Mouse (Mus musculus): ENCODE results near the gene Cdc7. TPM values are rescaled to one million over a fixed set of nuclear protein-coding genes. Genes with fewer than 3 reads are reported as not detected.
"Not testable (repeated sequence)": the region's sequence is repeated elsewhere in the genome, so short reads cannot be mapped to it uniquely, and the experiment has no call there.

Gene Cdc7
- 1.3 and 2.2 TPM in 2 replicates for polyA plus RNA-seq (2012; rRNA removed)

DNA sequence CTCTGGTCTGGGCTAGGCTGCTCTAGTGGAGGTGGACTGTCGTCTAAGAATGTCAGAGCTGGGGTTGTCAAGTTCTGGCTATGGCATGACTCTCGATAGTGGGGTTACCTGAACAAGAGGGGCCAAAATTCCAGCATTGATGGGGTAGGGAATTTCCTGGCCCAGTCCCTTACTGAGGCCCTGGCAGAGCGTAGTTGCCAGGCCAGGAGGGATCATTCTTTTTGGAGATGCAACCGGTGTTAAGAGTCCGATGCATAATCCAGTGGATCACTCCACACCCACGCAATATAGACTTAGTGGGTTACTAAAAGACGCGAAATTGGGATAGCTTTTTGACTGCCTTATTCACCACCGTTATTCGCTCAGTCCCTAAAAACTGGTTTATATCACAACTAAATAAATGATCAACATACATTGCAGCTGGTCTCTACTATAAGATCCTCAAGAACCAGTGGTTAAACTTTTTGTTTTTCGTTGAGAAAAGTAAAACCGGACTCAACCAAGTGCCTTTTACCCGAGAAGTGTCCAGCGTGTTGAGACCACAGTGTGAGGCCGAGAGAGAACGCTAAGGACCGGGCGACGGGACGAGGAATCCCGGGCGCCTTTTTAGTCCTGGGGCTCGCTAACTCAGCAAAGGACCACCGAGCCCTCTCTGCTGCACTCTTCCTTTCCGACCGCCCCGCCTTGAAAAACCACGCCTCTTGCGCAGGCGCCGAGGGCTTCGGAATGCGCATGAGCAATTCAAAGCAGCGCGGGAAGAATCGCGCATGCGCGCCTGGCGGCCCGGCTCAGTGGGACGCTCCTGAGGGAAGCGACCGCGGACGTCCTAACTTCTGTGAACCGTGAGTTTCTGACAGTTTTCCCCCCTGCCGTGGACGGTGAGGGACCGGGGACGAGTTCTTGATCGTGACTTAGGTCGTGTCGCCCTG is at the start of gene Cdc7:
Gene Cdc7 (plus strand): TSS at position 739 of the 929 bp plus-strand sequence.
- DNase-seq (ENCODE audit: low read depth), result no peak

- DNase-seq (ENCODE audit: low read depth), result no peak
Observed at GRCm38 (mm10) chr5:106919315-106919714, 44.8 kb upstream of the Cdc7 start.

DNA sequence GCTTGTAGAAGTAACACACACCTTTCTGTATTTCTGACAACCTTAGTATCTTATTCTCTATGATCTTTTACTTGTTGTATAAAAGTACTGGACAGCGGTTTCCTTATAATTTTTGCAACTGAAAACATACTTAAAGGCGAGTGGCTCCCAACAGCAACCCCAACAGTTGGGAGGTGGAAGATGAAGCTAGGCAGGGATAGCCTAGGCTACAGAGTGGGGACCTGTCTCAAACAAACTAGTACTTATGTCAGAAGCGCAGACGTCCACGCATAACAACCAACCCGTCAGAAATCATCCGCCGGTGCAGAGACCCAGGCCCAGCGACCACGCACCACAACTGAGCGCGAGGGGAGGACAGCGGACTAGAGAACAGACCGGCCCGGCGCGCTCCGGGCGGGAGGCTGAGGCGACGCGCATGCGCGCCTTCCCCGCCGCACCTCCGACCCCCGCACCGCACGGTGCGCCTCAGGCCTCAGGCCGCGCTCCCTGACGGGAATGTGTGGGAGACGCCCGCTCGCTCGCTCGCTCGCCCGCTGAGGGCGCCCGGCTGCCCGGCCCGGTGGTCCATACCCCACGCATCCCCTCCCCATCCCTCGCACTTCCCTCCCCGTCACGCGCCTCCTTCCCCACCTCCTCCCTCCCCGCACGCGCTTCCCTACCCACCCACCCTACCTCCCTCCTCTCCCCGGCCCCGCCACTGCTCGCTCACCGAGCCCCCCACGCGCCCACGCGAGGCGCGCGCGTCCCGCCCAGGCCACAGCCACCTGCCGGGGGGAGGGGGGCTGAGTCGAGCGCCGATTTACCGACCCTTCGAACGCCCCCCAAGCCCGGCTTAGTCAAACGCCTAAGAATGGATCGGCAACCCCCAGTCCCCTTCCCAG is 38.4 kb upstream of the Cdc7 start, which contains the start of gene Hfm1:
Gene Hfm1 (minus strand): TSS at position 834 of the 881 bp plus-strand sequence.
- no peak for DNase-seq (ENCODE audit: low read depth)

- DNase-seq (ENCODE audit: low read depth), result no peak
Observed at GRCm38 (mm10) chr5:106926369-106926686, 37.8 kb upstream of the Cdc7 start.

DNA sequence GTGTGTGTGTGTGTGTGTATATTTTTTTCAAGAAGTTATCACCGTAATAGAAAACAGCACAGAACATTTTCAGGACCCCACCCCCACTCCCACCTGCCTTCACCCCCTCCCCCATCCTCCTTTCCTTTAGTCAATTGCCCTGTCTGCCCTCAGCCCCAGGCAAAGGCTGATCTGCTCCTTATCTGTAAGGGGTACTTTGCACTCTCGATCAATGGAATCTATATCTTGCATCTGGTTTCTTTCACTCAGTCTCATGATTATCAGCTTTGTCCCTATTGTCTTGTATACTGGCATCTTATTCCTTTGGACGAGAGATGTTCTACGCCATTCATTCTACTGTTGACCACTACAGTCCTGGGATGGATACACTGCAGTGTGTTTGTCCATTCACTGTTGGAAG is 36.1 kb upstream of the Cdc7 start:
- no peak for DNase-seq (ENCODE audit: low read depth)

DNA sequence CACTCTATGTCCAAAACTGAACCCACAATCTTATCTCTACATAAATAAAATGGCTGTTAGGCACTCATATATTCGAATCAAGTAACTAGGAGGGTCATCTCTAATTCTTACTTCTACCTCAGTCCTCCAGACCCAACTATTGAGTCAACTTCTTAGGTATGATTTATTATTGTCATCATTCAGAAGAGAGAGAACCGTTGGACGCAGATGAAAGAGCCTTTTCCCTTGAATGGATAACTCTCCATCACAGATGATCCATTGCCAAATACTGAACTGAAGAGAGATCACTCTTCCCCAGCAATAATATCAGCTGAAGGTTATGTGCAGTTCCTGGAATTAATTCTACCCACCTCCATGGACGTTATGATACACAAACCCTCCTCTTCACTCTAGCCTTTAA is 17.8 kb upstream of the Cdc7 start:
- no peak for DNase-seq (ENCODE audit: low read depth)

- DNase-seq (ENCODE audit: low read depth), result no peak
Observed at GRCm38 (mm10) chr5:106948683-106949082, 15.4 kb upstream of the Cdc7 start.

DNA sequence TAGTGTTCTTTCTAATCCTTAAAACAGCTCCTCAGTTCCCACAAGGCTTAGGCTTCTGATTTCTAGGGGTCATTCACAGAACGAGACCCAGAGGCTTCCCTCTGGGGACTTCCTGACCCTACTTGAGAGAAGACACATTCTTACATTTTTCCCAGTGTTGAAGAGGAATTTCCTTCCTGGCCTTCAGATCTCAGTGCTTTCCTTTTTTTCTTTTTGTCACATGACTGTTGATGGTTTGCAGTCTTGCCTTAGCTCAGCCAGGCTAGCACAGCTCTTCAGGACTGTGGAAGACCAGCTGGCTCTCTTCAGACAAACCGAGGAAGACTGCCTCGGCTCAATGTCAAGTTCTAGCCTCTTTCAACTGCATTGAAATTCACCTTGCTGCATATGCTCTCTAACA is 7.7 kb upstream of the Cdc7 start:
- DNase-seq (ENCODE audit: low read depth), result no peak

GRCm38 (mm10) chr5:106959031-106959430 is 5.1 kb upstream of the Cdc7 start:
- no peak for DNase-seq (ENCODE audit: low read depth)

GRCm38 (mm10) chr5:106960451-106960850 is 3.7 kb upstream of the Cdc7 start:
- DNase-seq (ENCODE audit: low read depth), result no peak

DNA sequence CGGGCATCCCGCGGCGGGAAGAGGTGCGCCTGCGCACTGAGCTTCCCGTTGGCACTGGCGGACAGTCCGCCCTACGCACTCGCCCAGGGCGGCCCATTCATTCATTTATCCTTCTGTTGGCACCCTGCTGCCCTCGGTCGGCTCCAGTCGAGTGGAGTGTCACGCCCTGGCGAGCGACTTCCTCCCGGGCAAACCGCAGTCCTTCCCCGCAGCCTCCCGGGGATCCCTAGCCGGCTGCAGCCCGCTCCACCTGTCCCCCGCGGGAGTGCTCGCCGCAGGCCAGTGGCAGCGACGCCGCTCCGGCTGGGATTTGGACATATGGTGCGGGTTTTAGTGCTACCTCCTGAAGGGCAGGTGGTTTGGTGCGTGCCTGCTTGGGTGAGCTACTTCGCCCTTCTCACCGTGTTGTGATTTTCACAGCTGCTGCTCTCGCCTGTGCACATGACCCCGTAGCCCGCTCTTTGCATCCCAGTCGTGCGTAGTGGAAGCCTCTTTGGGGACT is 442 bp downstream of the Cdc7 start:
- DNase-seq (ENCODE audit: low read depth), result no peak

- no peak for DNase-seq (ENCODE audit: low read depth)
Observed at GRCm38 (mm10) chr5:106966443-106966842, 2.3 kb downstream of the Cdc7 start.

- DNase-seq (ENCODE audit: low read depth), result no peak
Observed at GRCm38 (mm10) chr5:106967578-106967977, 3.5 kb downstream of the Cdc7 start.

DNA sequence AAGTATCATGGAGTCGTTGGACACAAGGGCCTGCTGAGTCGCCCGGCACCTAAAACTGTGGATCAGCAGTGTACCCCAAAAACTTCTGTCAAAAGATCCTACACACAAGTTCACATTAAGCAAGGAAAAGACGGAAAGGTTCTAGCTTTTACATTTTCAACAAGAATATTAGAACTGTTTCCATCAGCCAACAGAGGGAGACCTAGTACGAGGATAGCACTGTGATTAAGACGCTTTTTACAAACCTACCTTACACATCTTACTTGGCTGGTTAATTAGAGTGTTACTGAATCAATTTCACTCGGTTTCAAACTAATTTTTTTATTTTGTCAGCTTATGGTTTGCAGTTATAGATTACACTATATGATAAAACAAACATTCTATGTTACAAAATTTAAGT is 9.8 kb downstream of the Cdc7 start:
- DNase-seq (ENCODE audit: low read depth), result no peak

DNA sequence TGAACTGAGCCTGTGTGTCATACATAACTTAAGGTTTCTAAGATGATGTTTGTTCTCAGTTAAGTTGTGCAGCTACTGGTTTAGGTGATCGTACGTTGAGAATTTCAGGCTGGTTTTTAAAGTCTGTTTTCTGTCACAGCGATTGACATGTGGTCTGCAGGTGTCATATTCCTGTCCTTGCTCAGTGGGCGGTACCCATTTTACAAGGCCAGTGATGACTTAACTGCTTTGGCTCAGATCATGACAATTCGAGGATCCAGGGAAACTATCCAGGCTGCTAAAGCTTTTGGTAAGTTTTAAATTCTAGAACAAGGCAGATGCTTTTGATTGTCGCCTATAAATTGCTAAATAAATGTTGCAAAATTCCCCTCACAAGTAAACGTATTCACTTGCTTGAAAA is 15.0 kb downstream of the Cdc7 start:
- no peak for DNase-seq (ENCODE audit: low read depth)

GRCm38 (mm10) chr5:106982298-106982952 is 18.3 kb downstream of the Cdc7 start:
- no peak for DNase-seq (ENCODE audit: low read depth)

DNA sequence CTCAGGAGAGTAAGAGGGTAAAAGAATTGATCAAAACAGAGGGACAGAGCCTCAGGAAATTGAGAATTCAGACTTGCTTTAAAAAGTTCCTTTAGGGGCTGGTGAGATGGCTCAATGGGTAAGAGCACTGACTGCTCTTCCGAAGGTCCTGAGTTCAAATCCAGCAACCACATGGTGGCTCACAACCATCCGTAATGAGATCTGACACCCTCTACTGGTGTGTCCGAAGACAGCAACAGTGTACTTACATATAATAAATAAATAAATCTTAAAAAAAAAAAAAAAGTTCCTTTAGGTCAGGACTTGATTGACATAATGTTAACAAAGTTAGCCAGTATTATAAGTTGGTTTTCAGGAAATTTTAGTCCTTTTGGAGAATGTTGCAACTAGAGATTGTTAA is 20.8 kb downstream of the Cdc7 start:
- DNase-seq (ENCODE audit: low read depth), result not testable (repeated sequence)

DNA sequence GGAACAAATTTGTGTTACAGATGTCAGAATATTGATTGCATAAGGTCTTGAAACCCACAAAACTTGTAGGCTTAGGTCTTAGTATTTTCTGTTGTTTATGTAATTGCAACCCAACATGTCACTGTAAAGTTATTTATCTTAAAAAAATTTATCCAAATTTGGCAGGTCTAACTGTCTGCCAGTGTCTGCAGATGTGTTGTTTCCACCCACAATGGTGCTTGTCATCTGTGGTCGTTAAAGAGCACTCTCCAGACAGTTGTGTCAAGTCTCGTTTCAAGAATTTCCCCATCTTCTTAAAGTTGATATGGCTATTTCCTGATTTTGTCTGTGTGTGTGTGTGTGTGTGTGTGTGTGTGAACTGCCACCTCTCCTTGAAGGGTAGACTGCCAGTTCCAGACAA is 21.5 kb downstream of the Cdc7 start:
- no peak for DNase-seq (ENCODE audit: low read depth)

DNA sequence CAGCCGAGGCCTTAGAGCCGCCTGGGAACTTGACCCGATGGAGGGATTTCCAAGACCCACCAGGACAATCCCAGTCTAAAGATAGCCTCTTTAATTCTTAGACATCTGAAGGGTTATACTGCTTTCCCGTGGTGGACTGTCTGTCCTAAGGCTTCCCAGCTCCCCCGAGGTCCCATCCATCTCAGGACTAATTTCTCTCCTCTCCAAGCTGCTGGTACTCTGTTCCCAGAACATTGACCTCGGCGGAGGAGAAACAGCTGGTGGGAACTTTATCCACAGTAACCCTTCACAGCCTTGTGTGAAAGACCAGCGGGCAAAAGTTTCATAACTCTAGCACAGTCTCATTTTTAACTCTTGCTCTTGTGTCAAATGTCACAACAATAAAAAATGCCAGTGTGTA is 25.1 kb downstream of the Cdc7 start:
- DNase-seq (ENCODE audit: low read depth), result no peak

GRCm38 (mm10) chr5:106989786-106990185 is 25.7 kb downstream of the Cdc7 start:
- DNase-seq (ENCODE audit: low read depth), result no peak

DNA sequence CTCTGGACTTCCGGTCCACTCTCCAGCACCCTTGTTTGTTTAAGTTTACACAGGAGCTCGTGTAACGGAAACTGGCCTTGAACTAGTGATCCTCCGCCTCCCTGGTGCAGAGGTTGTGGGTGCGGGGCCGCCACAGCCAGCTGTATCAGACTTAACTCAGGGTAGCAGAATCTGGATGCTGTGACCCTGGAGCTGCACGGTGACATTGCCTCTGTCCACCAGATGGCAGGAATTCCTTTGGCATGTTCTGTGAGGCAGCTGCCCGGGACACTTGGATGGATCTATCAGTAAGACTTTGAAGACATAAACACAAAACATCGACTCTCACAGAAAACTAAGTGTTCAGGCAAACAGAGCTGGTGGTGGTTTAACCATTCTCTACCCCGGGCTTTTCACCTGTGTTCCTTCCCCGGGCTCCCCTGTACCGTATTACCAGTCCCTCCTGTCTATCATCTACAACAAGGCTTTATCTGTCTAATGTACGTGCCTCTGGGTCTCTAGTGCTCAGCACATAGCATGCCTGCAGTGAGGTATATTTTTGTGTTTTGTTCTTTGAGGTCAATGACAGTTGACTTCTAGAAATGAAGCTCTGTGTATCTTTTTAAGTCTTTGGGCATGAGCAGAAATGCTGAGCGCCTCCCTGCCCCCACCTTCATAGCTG is 26.6 kb downstream of the Cdc7 start:
- no peak for DNase-seq (ENCODE audit: low read depth)
